Mouse (Mus musculus): ENCODE data around the gene Btbd35f17. TPM values are rescaled to one million over a fixed set of nuclear protein-coding genes. Genes with fewer than 3 reads are reported as not detected.
"Not testable (repeated sequence)": the region's sequence is repeated elsewhere in the genome, so short reads cannot be mapped to it uniquely, and the experiment has no call there.

The Btbd35f17 gene
- not detected in 2 replicates for polyA plus RNA-seq (2014; fragmentation: Nextera tagmentation; extraction: Ambion mirVana)

DNA sequence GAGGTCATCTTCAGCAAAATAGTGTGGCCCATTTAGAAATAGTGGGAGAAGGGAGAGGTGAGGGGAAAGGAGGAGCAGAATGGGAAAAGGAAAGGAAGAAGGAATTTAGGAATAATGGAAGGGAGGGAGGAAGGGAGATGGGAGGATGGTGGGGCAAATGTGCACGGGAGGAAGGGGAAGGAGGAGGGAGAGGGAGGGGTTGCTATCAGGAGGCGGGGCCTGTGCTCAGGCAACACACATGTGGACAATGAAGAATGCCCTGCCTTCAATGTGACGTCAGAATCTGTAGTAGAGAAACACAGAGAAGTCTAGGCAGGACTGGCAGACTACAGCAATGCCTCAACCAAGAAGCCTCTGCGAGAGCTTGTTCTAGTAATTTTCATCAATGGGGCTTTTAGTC is at the start of gene Btbd35f17:
Btbd35f17 (plus strand) TSS at position 301 of the 400 bp plus-strand sequence.
- not testable (repeated sequence) for H3K36me3 ChIP-seq (replicated peaks; ENCODE audit: control insufficient read depth, insufficient read depth); H3K4me1 ChIP-seq (replicated peaks; ENCODE audit: control insufficient read depth, insufficient read depth, low read length); ATAC-seq (ENCODE audit: low FRiP score); H3K4me2 ChIP-seq (replicated peaks); DNase-seq (ENCODE audit: low spot score); H3K27ac ChIP-seq; H3K27me3 ChIP-seq (ENCODE audit: control insufficient read depth, insufficient read depth, low read length); H3K9ac ChIP-seq; H3K4me3 ChIP-seq (replicated peaks; ENCODE audit: low read length); H3K9me3 ChIP-seq (ENCODE audit: control insufficient read depth, low read length)
- WGBS = 88% methylated on average over 1 of the region's 4 CpGs

Other genes with a start within 250 kb of the Btbd35f17 start
- gene Btbd35f28, start 174.1 kb upstream of the Btbd35f17 start, polyA plus RNA-seq (2014; fragmentation: Nextera tagmentation; extraction: Ambion mirVana) = not detected in 2 replicates
- not detected in 2 replicates for gene Btbd35f20, start 79.4 kb upstream of the Btbd35f17 start, polyA plus RNA-seq (2014; fragmentation: Nextera tagmentation; extraction: Ambion mirVana)